Mouse (Mus musculus) activated CD4-positive, CD25-positive, alpha-beta regulatory T cell, adult 4 months (primary cell): Measurements from ENCODE around the gene Ctsk. TPM values are rescaled to one million over a fixed set of nuclear protein-coding genes. Genes with fewer than 3 reads are reported as not detected.

ENCODE experiments used
- ATAC-seq: one replicate; pipeline ENCODE4 v1.8.0; 2017
- polyA plus RNA-seq, 2 experiments: library from polyadenylated mRNA; unstranded; fragments of 100-300 nt; shearing (Covaris generic); gene quantifications; one replicate each; pipeline ENCODE4 v1.2.1; 2017

The Ctsk gene
- polyA plus RNA-seq, 2 experiments from 2014 or later, result not detected

- ATAC-seq, result no peak
Measured at GRCm38 (mm10) chr3:95526111-95526510, 27.1 kb downstream of the Ctsk start.

- peak; percentile 42 for ATAC-seq
Measured at GRCm38 (mm10) chr3:95526622-95527211, 27.7 kb downstream of the Ctsk start, which contains the start of gene Ctss. Gene Ctss (plus strand): TSS chr3:95526786.

DNA sequence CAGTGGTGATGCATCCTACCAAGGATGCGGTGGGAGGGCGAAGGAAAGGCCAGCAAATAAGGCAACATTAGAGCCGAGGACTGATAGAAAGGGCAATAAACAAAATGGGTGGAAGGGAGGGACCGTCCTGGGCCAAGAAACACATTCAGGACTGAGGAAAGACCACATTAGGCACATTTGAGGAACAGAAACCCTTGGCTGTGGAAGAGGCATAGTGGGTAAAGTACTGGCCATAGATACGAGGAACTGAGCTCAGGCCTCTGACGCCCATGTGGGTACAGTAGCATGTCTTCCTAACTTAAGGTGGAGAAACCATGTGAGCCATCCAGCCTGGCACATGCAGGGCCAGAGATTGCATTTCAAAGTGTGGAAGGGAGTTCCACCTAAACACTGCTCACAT lies 30.8 kb downstream of the Ctsk start:
- no peak for ATAC-seq

GRCm38 (mm10) chr3:95531025-95531424 lies 32.0 kb downstream of the Ctsk start:
- ATAC-seq, result no peak

DNA sequence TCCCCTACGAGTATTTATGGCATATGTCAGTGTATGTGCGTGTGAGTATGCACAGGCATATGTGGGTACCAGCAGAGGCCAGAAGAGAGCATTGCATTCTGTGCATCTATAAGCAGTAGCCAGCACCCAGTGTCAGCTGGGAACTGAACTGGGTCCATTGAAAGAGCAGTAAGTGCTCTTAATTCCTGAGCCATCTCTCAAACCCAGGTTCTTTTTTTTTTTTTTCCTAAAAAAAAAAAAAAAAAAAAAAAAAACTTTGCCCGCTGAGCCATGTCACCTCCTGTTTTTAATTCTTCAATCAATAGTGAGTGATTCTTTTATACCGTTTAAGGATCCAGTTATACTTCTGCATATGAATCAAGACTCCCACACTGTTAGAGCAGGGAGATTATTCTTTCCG lies 34.3 kb downstream of the Ctsk start:
- no peak for ATAC-seq

DNA sequence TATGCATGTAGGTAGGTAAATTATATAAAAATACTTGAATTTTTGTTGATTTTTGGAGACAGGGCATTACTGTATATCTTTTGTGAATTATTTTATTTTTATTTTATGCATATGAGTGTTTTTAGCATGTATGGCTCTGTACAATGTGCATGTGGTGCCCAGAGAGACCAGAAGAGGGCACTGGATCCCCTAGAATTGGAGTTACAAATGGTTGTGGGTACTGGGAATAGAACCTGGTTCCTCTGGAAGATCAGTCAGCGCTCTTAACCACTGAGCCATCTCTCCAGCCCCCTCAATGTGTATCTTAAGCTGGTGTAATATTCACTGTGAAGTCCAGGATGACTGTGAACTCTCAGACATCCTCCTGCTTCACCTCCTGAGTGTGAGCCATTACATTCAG lies 35.9 kb downstream of the Ctsk start:
- no peak for ATAC-seq

DNA sequence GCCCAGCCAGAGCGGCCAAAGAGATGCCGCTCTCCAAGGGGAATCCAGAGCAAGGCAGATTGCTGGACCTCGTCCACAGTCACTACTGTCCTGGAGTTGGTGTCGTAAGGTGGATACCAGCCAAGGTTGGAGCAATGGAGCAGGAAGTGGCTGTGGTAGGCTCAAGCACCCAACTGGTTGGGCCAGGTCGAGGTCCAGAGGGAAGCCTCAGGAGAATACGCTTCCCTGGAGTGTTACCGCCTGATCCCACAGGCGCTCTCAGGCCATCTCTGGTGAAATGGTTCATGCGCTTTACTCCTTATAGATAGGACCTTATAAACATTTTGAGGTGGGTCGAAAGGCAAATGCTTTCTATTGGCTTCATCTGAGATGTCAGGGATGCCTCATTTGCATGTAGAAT lies 39.9 kb downstream of the Ctsk start:
- ATAC-seq, result no peak

- ATAC-seq, result no peak
Measured at GRCm38 (mm10) chr3:95539837-95540236, 40.8 kb downstream of the Ctsk start.

GRCm38 (mm10) chr3:95541186-95541585 lies 42.1 kb downstream of the Ctsk start:
- ATAC-seq, result peak; percentile 57

DNA sequence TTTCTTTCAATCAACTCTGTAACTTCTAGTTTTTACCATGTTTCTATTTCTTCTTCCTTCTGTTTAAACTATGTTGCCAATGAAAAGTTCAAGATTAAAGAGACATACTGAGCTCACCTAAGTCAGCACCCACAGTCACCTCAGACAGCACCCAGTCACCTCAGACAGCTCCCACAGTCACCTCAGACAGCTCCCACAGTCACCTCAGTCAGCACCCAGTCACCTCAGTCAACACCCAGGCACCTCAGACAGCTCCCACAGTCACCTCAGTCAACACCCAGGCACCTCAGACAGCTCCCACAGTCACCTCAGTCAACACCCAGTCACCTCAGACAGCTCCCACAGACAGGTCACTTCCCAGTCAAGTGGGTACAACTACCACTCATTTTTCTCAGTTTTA lies 43.1 kb downstream of the Ctsk start:
- no peak for ATAC-seq

GRCm38 (mm10) chr3:95542981-95543380 lies 43.9 kb downstream of the Ctsk start:
- no peak for ATAC-seq

DNA sequence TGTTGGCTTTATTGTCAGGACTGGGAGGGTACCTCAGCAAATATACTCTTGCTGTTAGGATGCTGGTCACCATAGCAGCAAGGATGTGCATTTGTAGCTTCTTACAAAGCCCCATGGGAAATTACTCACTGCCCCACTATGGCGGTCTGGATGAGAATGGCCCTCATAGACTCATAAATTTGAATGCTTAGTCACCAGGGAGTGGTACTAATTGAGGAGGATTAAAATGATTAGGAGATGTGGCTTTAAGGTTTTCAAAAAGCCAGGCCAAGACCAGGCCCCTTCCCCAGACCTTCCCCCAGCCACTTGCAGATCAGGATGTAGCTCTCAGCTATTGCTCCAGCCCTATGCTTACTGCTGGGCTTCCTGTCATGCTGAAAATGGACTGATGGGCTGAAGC lies 51.1 kb downstream of the Ctsk start:
- ATAC-seq, result no peak

DNA sequence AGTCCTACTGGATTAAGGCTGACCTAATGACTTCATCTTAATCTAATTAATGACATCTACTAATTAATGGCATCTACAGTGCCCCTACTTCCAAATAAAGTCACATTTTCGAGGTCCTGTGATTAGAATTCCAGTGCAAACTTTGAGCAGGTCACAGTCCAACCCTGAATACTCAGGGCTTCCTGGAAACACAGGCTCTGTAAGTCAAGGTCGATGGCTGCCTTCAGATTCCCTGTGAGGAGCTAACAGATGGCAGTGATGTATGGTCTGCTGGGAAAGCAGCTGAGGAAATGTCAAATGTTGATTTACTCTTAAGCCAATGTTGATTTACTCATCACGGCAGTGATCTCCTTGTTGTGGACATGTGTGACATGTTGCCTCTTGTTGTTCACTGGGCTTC lies 54.9 kb downstream of the Ctsk start:
- no peak for ATAC-seq

Other genes starting within 250 kb of the Ctsk start
- gene Bnipl, start 248.1 kb upstream of the Ctsk start, polyA plus RNA-seq, result not detected
- 10 to 100 TPM; 19.3 to 21.6 TPM for gene Mindy1, start 217.9 kb upstream of the Ctsk start, polyA plus RNA-seq
- 1 to 10 TPM; 6.3 to 9.7 TPM for gene Prune1, start 217.2 kb upstream of the Ctsk start, polyA plus RNA-seq
- gene Anxa9, start 192.1 kb upstream of the Ctsk start, polyA plus RNA-seq, result under 1 TPM in 1 of 2 experiments, not detected in 1; 0.83 TPM
- gene Cers2, start 184.5 kb upstream of the Ctsk start, polyA plus RNA-seq, result 100 to 1,000 TPM; 139 to 172 TPM
- 10 to 100 TPM; 16.9 to 25.5 TPM for gene Setdb1, start 142.1 kb upstream of the Ctsk start, polyA plus RNA-seq
- not detected for gene 4930558C23Rik, start 96.4 kb upstream of the Ctsk start, polyA plus RNA-seq
- gene Arnt, start 64.9 kb upstream of the Ctsk start, polyA plus RNA-seq, result 10 to 100 TPM; 24.2 to 29.9 TPM
- gene Ctss, start 27.5 kb downstream of the Ctsk start, polyA plus RNA-seq, result 100 to 1,000 TPM; 365 to 472 TPM
- gene Hormad1, start 60.4 kb downstream of the Ctsk start, polyA plus RNA-seq, result not detected
- gene Golph3l, start 89.7 kb downstream of the Ctsk start, polyA plus RNA-seq, result 10 to 100 TPM; 28.3 to 34.6 TPM
- 10 to 100 TPM; 67.7 to 82.4 TPM for gene Ensa, start 125.7 kb downstream of the Ctsk start, polyA plus RNA-seq
- 10 to 100 TPM; 62.9 to 76.7 TPM for gene Mcl1, start 159.5 kb downstream of the Ctsk start, polyA plus RNA-seq
- 1 to 10 TPM; 3.2 to 3.5 TPM for gene Adamtsl4, start 188.7 kb downstream of the Ctsk start, polyA plus RNA-seq
- gene Ecm1, start 240.3 kb downstream of the Ctsk start, polyA plus RNA-seq, result 100 to 1,000 TPM; 115 to 149 TPM